Mouse (Mus musculus) intestine, embryonic 15.5 days (tissue): ENCODE results near the gene Coro1b. TPM values are rescaled to one million over a fixed set of nuclear protein-coding genes. Genes with fewer than 3 reads are reported as not detected.
A peak's percentile ranks its signal among the peaks of the same experiment; 100 is the strongest.
"Not testable (repeated sequence)": the region's sequence is repeated elsewhere in the genome, so short reads cannot be mapped to it uniquely, and the experiment has no call there.

Experiments used
- ATAC-seq: fragments of 200-750 bp; cut with Nextera tagmentation; 2 replicates; pipeline ENCODE4 v1.8.0; 2017; ENCODE audit warnings: moderate TSS enrichment, moderate library complexity
- H3K27ac ChIP-seq: fragments of 300-500 bp; sonication (generic); 2 replicates; pipeline ENCODE4 v1.5.1; 2015; ENCODE audit warnings: mild to moderate bottlenecking, inconsistent platforms
- H3K27me3 ChIP-seq: fragments of 300-500 bp; sonication (generic); replicated peaks from 2 replicates; pipeline ENCODE4 v1.6.1; 2015; ENCODE audit warnings: inconsistent platforms
- H3K36me3 ChIP-seq: fragments of 300-500 bp; sonication (generic); 2 replicates; pipeline ENCODE4 v1.6.1; 2015; ENCODE audit warnings: inconsistent platforms
- H3K4me1 ChIP-seq: fragments of 300-500 bp; sonication (generic); replicated peaks from 2 replicates; pipeline ENCODE4 v1.6.1; 2015; ENCODE audit warnings: inconsistent platforms
- H3K4me2 ChIP-seq: fragments of 300-500 bp; sonication (generic); replicated peaks from 2 replicates; pipeline ENCODE4 v1.6.1; 2015; ENCODE audit warnings: mild to moderate bottlenecking, inconsistent platforms
- H3K4me3 ChIP-seq: fragments of 300-500 bp; sonication (generic); replicated peaks from 2 replicates; pipeline ENCODE4 v1.5.1; 2015; ENCODE audit warnings: inconsistent platforms
- H3K9ac ChIP-seq: fragments of 300-500 bp; sonication (generic); 2 replicates; pipeline ENCODE4 v1.6.1; 2015; ENCODE audit warnings: inconsistent platforms
- H3K9me3 ChIP-seq: fragments of 300-500 bp; sonication (generic); 2 replicates; pipeline ENCODE4 v1.6.1; 2016; ENCODE audit warnings: inconsistent platforms
- WGBS: fragments of 180-500 bp; shearing (Covaris S2); methylation state at CpG from one replicate; pipeline ENCODE4 v1.1.7; 2015; 5-methylcytosine and 5-hydroxymethylcytosine counted together
- polyA plus RNA-seq: library from polyadenylated mRNA; unstranded; fragments of >200 nt; fragmentation: Nextera tagmentation; extraction: Ambion mirVana; gene quantifications from 2 replicates; pipeline ENCODE4 v1.2.1, GENCODE M21; 2015

The Coro1b gene
- polyA plus RNA-seq, 1 experiment from 2014 or later: 207 TPM

- H3K4me3 ChIP-seq: 0 out of 2 replicates have a peak overlapping the region, but pooled peaks have one; percentile 50
- H3K27me3 ChIP-seq, ATAC-seq, H3K36me3 ChIP-seq, H3K9me3 ChIP-seq, H3K9ac ChIP-seq, H3K27ac ChIP-seq: not testable (repeated sequence)
- H3K4me1 ChIP-seq: peaks cover 18% of the 10 kb centered on the region
- H3K4me2 ChIP-seq: peak overlapping the region; percentile 60; the same call in 1 of the 2 replicates
- WGBS: 53% methylated on average over 6 of the region's 6 CpGs
Measured at GRCm38 (mm10) chr19:4121896-4122295, 26.5 kb upstream of the Coro1b start.

- no peak overlapping the region for H3K4me3 ChIP-seq
- H3K27ac ChIP-seq: no peak overlapping the region
- no peak overlapping the region for H3K4me2 ChIP-seq
- H3K9me3 ChIP-seq: no peaks in the 10 kb centered on the region
- H3K4me1 ChIP-seq: peaks cover 21% of the 10 kb centered on the region
- ATAC-seq: no peak
- WGBS: 81% methylated on average over 7 of the region's 7 CpGs
- no peak overlapping the region for H3K9ac ChIP-seq
- no peaks in the 10 kb centered on the region for H3K27me3 ChIP-seq
- H3K36me3 ChIP-seq: peaks cover 3% of the 10 kb centered on the region; the same call in 1 of the 2 replicates
Measured at GRCm38 (mm10) chr19:4122411-4123370, 25.7 kb upstream of the Coro1b start.

GRCm38 (mm10) chr19:4124432-4124831, 24.0 kb upstream of the Coro1b start:
- H3K9ac ChIP-seq: no peak overlapping the region
- no peaks in the 10 kb centered on the region for H3K9me3 ChIP-seq
- no peak overlapping the region for H3K27ac ChIP-seq
- H3K4me1 ChIP-seq: peaks cover 21% of the 10 kb centered on the region
- no peaks in the 10 kb centered on the region for H3K27me3 ChIP-seq
- no peak overlapping the region for H3K4me2 ChIP-seq
- H3K4me3 ChIP-seq: no peak overlapping the region
- no peak for ATAC-seq
- peaks cover 3% of the 10 kb centered on the region; the same call in 1 of the 2 replicates for H3K36me3 ChIP-seq
- 70% methylated on average over 4 of the region's 4 CpGs for WGBS

- WGBS: 14% methylated on average over 2 of the region's 4 CpGs
- not testable (repeated sequence) for H3K9ac ChIP-seq, H3K27ac ChIP-seq, H3K27me3 ChIP-seq, H3K9me3 ChIP-seq, H3K36me3 ChIP-seq
- H3K4me2 ChIP-seq: peak overlapping the region; percentile 74
- ATAC-seq: peak; percentile 18
- H3K4me1 ChIP-seq: peaks cover 18% of the 10 kb centered on the region
- H3K4me3 ChIP-seq: peak overlapping the region; percentile 81
Measured at GRCm38 (mm10) chr19:4125268-4125667, 23.2 kb upstream of the Coro1b start.

- H3K27me3 ChIP-seq: no peaks in the 10 kb centered on the region
- peak within 1 kb of the TSS; percentile 81 for H3K4me3 ChIP-seq
- H3K27ac ChIP-seq: peak within 1 kb of the TSS; percentile 58
- H3K9me3 ChIP-seq: no peaks in the 10 kb centered on the region
- peak within 1 kb of the TSS; percentile 74 for H3K4me2 ChIP-seq
- H3K4me1 ChIP-seq: peaks cover 11% of the 10 kb centered on the region
- peak within 1 kb of the TSS; percentile 89 for H3K9ac ChIP-seq
- ATAC-seq: peak; percentile 95
- WGBS: under 1% methylated on average over 64 of the region's 64 CpGs
- peaks cover 8% of the 10 kb centered on the region; the same call in 1 of the 2 replicates for H3K36me3 ChIP-seq
Measured at GRCm38 (mm10) chr19:4125741-4126696, 22.4 kb upstream of the Coro1b start, which contains the start of gene Aip. Aip (minus strand) TSS chr19:4125858.

- Histone ChIP-seq H3K4me3 (peak overlapping the region; percentile 81), H3K9ac (peak overlapping the region; percentile 89), H3K4me1 (peaks cover 8% of the 10 kb centered on the region), H3K27me3 (no peaks in the 10 kb centered on the region), H3K36me3 (peaks cover 10% of the 10 kb centered on the region), H3K4me2 (peak overlapping the region; percentile 74), H3K9me3 (no peaks in the 10 kb centered on the region), H3K27ac (no peak overlapping the region)
- no peak for ATAC-seq
- WGBS: 53% methylated on average over 7 of the region's 7 CpGs
Measured at GRCm38 (mm10) chr19:4126759-4127495, 21.5 kb upstream of the Coro1b start.

- Histone ChIP-seq H3K27me3 (no peaks in the 10 kb centered on the region), H3K36me3 (peaks cover 20% of the 10 kb centered on the region), H3K27ac (no peak overlapping the region), H3K4me2 (no peak overlapping the region), H3K9ac (no peak overlapping the region), H3K4me1 (peaks cover 8% of the 10 kb centered on the region), H3K9me3 (no peaks in the 10 kb centered on the region), H3K4me3 (no peak overlapping the region)
- no peak for ATAC-seq
- 92% methylated on average over 7 of the region's 7 CpGs for WGBS
Measured at GRCm38 (mm10) chr19:4129462-4129861, 19.0 kb upstream of the Coro1b start.

- H3K4me3 ChIP-seq: no peak overlapping the region
- no peaks in the 10 kb centered on the region for H3K9me3 ChIP-seq
- 92% methylated on average over 4 of the region's 4 CpGs for WGBS
- H3K9ac ChIP-seq: no peak overlapping the region
- H3K36me3 ChIP-seq: peaks cover 20% of the 10 kb centered on the region
- no peak for ATAC-seq
- no peak overlapping the region for H3K27ac ChIP-seq
- H3K4me1 ChIP-seq: peaks cover 8% of the 10 kb centered on the region
- no peak overlapping the region for H3K4me2 ChIP-seq
- no peaks in the 10 kb centered on the region for H3K27me3 ChIP-seq
Measured at GRCm38 (mm10) chr19:4130106-4130505, 18.3 kb upstream of the Coro1b start.

GRCm38 (mm10) chr19:4131075-4131474, 17.3 kb upstream of the Coro1b start:
- Histone ChIP-seq H3K4me2 (no peak overlapping the region), H3K36me3 (peaks cover 20% of the 10 kb centered on the region), H3K9me3 (no peaks in the 10 kb centered on the region), H3K27me3 (no peaks in the 10 kb centered on the region), H3K4me3 (no peak overlapping the region), H3K27ac (no peak overlapping the region), H3K4me1 (peaks cover 8% of the 10 kb centered on the region), H3K9ac (no peak overlapping the region)
- no peak for ATAC-seq
- WGBS: 91% methylated on average over 5 of the region's 5 CpGs

- Histone ChIP-seq H3K27ac (no peak overlapping the region), H3K27me3 (no peaks in the 10 kb centered on the region), H3K9me3 (no peaks in the 10 kb centered on the region), H3K4me3 (no peak overlapping the region), H3K36me3 (peaks cover 20% of the 10 kb centered on the region), H3K4me2 (no peak overlapping the region), H3K9ac (no peak overlapping the region), H3K4me1 (peaks cover 4% of the 10 kb centered on the region)
- ATAC-seq: no peak
- 85% methylated on average over 2 of the region's 2 CpGs for WGBS
Measured at GRCm38 (mm10) chr19:4131768-4132167, 16.7 kb upstream of the Coro1b start.

- H3K27me3 ChIP-seq: no peaks in the 10 kb centered on the region
- H3K4me1 ChIP-seq: no peaks in the 10 kb centered on the region
- H3K4me3 ChIP-seq: no peak overlapping the region
- no peak overlapping the region for H3K9ac ChIP-seq
- H3K9me3 ChIP-seq: no peaks in the 10 kb centered on the region
- 97% methylated on average over 4 of the region's 4 CpGs for WGBS
- H3K27ac ChIP-seq: no peak overlapping the region
- H3K4me2 ChIP-seq: no peak overlapping the region
- no peak for ATAC-seq
- H3K36me3 ChIP-seq: peaks cover 17% of the 10 kb centered on the region
Measured at GRCm38 (mm10) chr19:4134354-4134753, 14.1 kb upstream of the Coro1b start.
